Mouse (Mus musculus) natural killer cell, adult 2 months (primary cell): Measurements from ENCODE around the gene Etfb.
"Not testable (repeated sequence)": the region's sequence is repeated elsewhere in the genome, so short reads cannot be mapped to it uniquely, and the experiment has no call there.

Experiments used
- DNase-seq, 2 experiments: peaks; one replicate each; pipeline ENCODE4 v3.0.0; 2022; ENCODE audit warnings: low spot score in 2 of 2

Gene Etfb

DNA sequence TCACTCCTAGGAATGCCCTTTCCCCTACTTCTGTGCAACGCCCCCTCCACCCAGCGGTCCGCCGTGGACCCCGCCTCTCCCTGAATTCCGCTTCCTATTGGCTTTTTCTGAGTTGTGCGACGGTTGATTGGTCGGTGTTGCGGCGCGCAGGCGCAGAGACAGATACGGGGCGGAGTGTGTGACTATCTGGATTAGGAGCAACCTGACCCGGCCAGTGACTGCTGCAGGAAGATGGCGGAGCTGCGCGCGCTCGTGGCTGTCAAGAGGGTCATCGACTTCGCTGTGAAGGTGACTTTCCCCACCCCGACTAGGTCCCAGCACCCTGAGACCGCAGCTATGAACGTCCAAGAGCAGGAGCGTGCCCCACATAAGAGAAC, at the start of gene Etfb, which contains the start of gene Gm45233:
TSS of gene Etfb (plus strand) at position 167 of the 377 bp plus-strand sequence.
TSS of gene Gm45233 (plus strand) at position 212 of the 377 bp plus-strand sequence.
- peak; percentile 87 to 89 for DNase-seq

DNA sequence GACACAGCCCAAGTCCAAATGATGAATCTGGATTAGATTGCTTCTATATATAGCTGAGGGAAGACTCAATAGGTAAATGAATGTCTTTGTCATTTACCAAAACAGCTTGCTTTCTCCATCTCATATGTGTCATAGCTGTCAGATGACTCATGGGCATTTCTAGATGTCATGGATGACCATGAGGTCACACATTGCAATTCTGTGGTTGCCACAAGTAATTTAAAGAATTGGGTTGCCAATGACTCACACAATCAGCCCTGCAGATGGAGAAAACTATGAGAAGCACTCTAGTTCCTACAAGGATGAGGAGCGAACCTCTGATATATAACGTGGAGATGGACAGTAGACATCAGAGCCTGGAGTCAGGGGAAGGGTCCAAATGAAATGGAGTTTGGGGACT, 44.4 kb upstream of the Etfb start:
- DNase-seq: peak; percentile 12 to 42

DNA sequence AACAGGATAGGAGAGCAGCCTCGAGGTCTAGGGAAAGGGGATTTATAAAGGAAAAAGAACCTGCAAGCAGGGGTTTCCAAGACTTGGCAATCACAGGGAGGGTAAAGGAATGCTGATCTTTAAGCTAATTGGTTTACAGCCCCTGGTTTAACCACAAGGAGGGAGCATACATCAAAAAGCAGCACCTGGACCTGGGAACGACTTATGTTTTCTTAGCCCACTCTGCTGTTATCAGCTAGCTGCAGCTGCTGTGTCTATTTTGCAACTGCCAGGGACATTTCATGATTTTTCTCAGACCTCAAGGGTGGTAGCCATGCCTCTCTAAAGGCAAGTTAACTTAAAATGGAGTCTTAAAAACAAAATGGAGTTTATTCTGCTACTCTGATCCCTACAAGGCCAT, 41.2 kb upstream of the Etfb start:
- DNase-seq: no peak

DNA sequence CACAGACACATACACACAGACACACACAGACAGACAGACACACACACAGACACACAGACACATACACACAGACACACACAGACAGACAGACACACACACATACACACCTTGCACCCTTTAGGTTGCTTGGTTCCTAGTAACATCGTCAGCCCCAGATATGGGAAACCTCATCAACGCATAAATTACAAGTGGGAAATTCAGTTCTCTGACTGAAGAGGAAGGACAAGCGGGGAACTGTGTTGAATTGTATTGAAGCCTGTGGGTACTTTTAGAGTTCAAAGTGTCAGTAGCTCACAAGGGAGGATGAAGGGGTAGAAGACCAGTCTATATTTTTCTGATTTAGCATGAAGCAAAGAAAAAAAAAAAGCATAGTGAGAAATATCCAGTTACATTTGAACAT, 36.3 kb upstream of the Etfb start:
- DNase-seq: no peak

DNA sequence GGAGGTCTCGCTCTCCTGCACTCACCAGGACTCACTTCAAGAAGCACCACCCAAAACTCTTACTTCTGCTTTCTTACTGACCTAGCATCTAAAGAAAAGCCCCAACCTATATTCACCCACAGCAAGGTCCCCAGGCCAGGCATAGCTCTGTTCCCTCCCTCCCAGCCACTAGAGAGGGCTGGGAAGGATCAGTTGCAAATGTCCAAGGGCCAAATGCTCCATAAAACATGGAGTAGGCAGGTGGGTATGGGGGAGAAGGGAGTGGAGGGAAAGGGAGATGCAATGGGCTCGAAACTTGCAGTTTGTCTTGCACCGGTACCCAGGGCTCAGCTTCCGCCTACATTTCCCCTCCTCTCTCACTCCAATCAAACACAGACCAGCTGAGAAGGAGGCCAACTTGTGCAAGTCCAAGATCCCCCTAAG, 35.7 kb upstream of the Etfb start, which contains the start of gene Siglecg:
TSS of gene Siglecg (plus strand) at position 74 of the 423 bp plus-strand sequence.
- DNase-seq: peak in 1 of 2 experiments; percentile 39

DNA sequence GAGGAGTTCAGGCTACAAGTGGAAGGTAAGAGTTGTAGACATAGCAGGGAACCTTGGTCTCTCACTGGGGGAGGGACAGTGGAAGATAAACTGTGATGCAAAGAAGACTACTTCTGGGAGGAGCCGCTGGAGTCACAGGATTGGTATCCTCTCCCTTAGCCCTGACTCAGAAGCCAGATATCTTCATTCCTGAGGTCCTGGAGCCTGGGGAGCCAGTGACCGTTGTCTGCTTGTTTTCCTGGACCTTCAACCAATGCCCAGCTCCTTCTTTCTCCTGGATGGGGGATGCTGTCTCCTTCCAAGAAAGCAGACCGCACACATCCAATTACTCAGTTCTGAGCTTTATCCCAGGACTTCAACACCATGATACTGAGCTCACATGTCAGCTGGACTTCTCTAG, 34.8 kb upstream of the Etfb start:
- no peak for DNase-seq

DNA sequence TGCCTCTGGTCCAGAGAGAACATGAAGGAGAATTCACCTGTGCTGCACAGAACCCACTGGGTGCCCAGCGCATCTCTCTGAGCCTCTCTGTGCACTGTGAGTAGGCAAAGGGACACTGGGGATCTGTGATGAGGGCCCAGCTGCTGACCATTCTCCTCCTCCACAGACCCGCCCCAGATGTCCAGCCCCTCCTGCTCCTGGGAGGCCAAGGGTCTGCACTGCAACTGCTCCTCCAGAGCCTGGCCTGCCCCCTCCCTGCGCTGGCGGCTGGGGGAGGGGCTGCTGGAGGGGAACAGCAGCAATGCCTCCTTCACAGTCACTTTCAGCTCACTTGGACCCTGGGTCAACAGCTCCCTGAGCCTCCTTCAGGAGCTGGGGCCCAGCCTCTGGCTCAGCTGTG, 32.2 kb upstream of the Etfb start:
- DNase-seq: not testable (repeated sequence)

DNA sequence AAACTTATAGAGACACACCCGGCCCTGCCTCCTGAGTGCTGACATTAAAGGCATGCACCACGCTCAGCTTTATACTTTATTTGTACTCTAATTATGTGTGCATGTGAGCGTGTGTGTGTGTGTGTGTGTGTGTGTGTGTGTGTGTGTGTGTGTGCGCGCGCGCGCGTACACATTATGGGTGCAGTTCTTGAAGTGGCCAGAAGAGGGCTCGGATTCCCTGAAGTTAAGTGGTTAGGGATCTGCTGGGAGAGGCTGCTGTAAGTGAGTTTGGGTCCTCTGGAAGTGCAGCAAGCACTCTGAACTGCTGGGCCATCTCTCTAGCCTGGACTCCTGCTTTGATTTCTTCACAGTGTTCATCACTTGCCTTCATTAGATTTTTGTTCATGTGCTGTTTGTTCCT, 26.6 kb upstream of the Etfb start:
- DNase-seq: no peak

DNA sequence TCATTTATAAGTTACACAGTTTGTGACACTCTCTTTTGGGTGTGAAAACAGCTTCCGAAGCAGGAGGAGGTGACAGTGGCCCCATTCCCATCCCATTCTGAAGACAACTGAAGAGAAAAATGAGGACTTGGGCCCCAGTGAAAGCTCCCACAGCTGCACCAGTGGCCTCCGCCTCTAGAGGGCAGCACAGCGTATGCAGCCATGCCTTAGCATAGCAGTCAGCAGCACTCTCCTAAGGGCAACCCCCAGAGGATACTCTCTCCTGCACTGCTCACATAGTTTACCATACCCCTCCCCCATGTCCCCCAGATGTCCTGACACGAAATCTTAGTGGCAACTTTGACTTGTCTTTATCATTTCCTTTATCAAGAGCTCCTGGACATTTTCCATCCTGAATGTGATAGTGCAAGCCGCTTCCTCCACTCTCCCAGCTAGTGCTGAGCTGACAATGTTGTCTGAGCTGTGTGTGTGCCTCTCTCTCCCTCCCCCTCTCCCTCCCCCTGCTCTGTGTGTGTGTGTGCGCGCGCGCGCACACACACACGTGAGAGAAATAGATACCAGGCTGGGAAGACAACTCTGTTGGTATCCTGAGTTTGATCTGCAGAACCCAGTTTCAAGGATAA, 20.8 kb upstream of the Etfb start:
- peak; percentile 76 to 80 for DNase-seq

DNA sequence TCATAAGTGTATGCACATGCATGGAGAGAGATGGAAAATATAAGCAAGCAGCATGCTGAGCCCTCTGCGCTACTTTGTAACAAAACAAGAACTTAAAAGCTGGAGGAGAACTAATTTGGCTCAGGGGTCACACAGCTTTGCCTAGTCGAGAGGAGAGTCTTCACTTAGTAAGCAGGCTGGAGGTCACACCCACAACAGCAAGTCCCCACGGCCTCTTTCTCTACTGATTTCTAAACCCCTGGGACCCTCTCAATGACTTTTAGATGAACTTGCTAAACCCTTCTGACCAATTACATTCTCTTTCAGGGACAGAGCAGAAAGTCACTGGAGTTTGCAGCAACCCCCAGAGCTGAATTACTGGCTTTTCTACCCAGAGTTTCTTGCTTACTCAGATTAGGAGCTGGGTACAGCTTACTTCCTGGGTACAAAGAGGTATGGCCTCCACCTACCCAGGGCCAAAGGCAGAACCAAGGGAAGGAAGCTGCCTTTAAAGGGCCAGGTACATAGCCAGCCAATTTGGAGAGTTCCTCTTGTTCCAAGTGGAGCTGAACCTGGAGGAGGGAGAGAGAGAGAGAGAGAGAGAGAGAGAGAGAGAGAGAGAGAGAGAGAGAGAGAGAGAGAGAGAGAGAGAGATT, 19.8 kb upstream of the Etfb start:
- peak in 1 of 2 experiments; percentile 21 for DNase-seq

DNA sequence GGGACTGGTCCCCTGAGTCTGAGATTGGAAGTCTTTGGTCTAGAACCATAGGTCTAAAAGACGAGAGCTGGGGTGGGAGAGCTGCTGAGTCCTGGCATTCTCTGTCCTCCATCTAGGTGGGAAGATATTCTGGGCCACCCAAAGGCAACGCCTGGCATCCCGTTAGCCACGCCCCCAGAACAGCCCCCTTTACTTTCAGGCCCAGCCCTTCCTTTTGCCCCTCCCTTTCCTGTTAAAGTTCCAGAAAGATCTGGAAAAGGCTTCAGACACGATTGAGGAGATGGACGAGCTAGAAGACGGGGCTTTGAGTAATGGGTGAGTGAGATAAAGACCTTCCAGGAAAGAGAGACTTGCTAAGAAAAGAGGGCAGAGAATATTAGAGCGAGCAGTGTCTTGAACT, 16.5 kb upstream of the Etfb start, which contains the start of gene Lim2:
TSS of gene Lim2 (plus strand) at position 265 of the 400 bp plus-strand sequence.
- DNase-seq: no peak

DNA sequence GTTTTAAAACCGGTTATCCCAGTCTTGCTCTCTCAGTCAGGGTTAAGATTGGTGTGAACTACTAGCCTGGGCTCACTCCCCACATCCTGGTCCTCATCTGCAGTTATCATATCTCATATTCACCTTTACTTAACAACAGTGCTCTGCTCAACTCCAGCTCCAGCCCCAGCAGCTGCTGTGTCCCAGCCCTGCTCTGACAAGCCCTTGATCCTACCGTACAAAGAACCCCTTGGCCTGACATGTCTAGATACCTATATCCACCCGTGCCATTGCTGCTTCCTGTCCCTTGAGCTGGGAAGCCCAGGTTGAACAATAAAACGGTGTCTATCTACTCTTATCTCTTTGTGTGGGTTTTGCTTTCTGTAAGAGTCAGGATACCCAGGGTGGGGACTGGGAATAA, 14.4 kb upstream of the Etfb start:
- no peak for DNase-seq

DNA sequence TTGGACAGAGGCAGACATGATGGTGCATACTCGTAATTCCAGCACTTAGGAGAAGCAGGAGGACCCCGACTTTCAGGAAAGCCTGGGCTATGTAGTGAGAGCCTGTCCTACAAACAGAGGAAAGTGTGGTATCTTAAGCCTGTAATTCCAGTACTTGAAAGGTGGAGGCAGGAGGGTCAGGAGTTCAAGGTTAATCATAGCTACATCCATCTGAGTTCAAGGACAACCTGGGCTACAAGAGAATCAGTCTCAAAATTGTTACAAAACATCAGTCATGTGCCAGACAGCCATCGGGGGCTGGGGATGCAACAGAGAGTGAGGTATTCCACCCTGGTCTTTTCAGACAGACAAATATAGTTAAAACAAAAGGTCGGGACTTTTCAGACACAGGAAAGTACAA, 11.0 kb upstream of the Etfb start:
- no peak for DNase-seq

DNA sequence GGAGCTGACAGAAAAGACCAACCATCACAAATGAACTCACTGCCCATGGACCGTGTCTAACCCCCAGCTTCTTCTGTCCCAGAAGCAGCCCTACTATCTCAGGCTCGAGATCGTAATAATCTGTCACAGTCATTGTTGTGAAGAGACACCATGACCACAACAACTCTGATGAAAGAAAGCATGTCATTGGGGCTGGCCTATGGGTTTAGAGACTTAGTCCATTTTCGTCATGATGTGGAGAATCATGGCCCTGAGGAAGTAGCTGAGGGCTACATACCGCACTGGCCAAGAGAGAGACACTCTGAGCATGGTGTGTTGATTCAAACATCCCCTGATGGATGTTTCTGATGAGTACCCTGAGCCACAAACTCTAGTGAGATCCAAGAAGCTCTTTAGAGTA, 9.2 kb upstream of the Etfb start:
- DNase-seq: peak; percentile 42 to 74

DNA sequence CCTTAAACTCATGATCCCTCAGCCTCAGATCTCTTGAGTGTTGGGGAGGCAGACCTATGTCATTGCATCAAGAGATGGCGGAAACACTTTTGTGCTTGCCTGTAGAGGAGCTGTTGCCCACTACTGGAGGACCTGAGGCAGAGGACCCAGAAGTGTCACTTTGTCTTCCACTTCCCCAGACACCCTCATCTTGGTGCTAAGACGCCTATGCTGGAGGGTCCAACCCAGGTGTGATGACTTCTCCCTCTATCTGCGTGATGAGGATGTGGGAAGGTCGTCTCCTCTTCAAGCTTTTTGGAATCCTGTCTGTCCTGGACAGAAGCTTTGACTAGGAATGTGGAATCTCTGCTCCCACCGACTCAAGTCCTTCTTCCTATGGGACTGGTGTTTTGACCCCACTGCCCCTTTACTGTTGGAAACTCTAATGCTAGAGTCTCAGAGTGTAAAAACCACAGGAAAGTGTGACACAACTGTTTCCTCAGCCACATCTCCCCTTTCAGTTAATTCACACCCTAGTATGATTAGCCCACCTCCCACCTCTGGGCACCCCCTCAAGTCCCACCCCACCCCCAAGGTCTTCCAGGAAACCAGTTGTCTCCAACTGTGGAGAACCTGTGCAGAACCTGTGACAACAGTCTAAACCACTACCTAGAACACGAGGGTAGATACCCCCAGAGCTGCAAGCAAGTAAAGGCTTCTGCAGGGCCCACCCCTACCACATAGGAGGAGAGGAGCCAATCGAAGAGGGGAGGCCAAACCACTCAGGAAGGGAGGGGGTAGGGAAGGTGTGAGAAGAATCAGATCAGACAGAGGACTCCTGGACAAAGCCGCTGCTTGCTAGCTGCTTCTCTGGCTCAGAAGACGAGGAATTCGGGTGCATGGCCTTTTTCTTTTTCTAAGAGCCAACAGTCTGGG, 7.3 kb upstream of the Etfb start, which contains the start of gene Nkg7:
TSS of gene Nkg7 (plus strand) at position 733 of the 915 bp plus-strand sequence.
- DNase-seq: peak; percentile 72 to 90

DNA sequence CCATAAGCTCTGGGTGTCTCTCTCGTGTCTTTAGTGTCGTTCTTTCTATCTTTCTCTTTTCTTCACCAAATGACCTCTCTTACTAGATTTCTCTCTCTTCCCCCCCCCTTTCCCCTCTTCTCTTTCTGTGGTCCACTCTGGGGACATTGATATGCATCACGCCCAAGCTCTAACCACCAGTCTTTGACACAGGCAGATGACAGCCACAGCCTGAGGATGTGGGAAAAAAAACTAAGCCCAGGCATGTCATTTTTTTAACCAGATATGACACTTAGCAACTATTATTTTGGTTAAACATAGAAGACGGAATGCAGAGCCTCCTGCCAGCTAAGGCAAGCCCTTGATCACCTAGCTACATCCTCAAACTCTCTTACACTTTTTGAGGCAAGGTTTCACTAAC, 5.3 kb upstream of the Etfb start:
- DNase-seq: peak; percentile 65 to 83

DNA sequence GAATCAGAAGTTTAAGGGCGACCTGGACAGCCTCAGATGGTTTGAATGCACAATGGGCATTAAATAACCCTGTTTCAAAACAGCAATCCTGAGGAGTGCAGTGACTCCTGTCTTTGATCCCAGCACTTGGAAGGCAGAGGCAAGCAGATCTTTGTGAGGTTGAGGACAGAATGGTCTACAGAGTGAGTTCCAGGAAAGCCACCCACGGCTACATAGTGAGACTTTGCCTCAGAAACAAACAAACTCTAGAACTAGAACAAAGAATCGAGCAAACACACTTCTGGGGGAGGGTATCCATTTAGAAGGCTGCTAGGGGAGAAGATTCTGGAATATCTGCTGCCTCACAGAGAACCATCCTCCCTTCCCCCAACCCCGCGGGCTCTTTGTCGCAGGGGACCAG, 3.4 kb upstream of the Etfb start, which contains the start of gene Cldnd2:
TSS of gene Cldnd2 (plus strand) at position 301 of the 400 bp plus-strand sequence.
- DNase-seq: no peak

DNA sequence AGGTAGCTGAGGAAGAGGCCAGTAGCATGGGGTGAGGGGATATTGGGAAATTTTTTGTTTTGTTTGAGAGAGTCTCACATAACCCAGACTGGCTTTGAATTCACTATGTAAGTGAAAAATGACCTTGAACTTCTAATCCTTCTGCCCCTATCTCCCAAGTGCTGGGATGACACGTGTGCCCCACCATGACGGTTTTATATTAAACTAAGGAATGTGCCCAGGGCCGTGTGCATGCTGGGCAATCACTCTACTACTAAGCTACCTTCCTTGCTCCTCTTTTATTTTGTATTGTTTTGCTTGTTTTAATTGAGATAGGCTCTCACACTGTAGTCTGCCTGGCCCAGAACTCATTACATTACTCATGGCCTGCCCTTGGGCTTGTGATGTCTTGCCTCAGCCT, 2.8 kb upstream of the Etfb start:
- DNase-seq: no peak

DNA sequence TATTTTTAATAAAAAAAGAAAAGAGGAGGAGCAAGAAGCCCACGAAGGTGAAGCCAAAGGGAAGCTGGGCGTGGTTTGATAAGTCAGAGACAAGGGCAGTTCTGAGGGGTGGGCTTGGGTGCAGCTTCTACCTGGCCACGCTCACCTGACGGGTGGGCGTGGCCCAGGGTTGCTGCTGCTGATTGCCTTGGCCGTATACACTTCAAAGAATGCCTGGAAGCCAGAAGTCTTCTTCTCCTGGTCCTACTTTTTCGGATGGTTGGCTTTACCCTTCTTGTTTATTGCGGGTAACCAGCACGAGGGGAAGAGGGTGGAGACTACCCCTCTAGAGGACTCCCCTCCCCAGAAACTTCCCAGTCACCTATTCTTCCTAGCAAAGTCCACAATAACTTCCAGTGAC, 1.2 kb upstream of the Etfb start:
- no peak for DNase-seq

DNA sequence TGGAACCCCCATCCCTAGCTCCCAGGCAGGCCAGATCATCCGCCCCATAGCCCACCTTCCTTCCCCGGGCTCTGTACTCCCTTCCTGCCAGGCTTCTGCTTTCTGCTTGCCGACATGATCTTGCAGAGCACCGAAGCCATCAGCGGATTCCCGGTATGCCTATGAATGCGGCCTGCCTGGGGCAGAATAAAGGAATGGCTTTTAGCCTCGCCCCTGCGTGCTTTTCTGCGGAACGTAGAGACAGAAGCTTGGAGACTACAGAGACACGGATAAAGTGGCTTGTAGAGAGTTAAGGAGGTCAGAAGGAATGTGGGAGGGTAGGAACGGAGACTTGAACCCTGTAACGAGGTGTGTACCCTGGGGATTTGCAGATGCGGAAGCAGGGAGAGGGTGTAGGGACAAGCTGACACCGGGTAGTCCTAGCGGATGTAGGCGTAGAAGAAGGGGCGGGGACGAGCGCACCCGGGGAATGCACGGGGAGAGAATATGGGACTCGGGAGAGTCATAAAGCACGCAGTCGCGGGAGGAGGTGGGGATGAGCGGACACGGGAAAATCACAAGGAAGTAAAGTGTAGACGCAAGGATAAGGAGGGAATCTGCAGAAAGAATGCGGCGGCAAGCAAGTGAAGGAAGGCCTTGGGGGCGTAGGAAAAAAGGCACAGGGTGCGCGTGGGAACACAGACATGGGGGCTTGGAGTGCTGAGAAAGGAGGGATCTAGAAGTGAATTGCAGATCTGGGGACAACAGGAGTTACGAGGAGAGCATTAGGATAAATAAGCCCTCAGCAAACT, 562 bp upstream of the Etfb start:
- DNase-seq: peak; percentile 48 to 49

DNA sequence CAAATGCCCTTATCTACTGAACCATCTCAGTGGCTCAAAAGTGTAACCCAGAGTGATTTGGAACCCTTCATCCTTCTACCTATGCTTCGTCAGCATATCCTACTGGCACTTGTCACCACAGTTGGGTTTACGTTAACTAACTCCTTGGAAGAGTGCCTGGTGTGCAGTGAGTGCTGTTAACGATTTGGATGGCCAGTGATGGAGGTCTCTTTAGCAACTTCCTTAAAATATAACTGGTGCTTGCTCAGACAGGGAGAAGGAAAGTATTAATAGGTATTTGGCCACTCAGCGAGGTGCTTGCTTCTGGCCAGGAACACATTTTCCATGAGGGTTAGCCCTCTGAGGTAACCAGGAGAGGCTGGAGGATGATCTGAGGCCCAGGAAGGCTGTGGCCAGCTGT, 3.9 kb downstream of the Etfb start:
- no peak for DNase-seq
